Mouse (Mus musculus) myocyte (in vitro differentiated cells): ENCODE results near the gene Plxna3. TPM values are rescaled to one million over a fixed set of nuclear protein-coding genes. Genes with fewer than 3 reads are reported as not detected.
A peak's percentile ranks its signal among the peaks of the same experiment; 100 is the strongest.
"Not testable (repeated sequence)": the region's sequence is repeated elsewhere in the genome, so short reads cannot be mapped to it uniquely, and the experiment has no call there.

ENCODE experiments used
- H3K27me3 ChIP-seq: one replicate; pipeline ENCODE4 v1.6.1; 2011; ENCODE audit not compliant: control insufficient read depth, insufficient read depth, insufficient read length
- H3K36me3 ChIP-seq: one replicate; pipeline ENCODE4 v1.6.1; 2011; ENCODE audit not compliant: control insufficient read depth, insufficient read depth
- H3K4me2 ChIP-seq: one replicate; pipeline ENCODE4 v1.6.1; 2011; ENCODE audit warnings: low read depth, control low read depth
- H3K4me3 ChIP-seq: one replicate; pipeline ENCODE4 v1.5.1; 2011; ENCODE audit warnings: mild to moderate bottlenecking, control low read depth, moderate library complexity
- H3K79me2 ChIP-seq: one replicate; pipeline ENCODE4 v1.6.1; 2011; ENCODE audit not compliant: control insufficient read depth, insufficient read depth
- H3ac ChIP-seq: one replicate; pipeline ENCODE4 v1.6.1; 2011; ENCODE audit not compliant: control insufficient read depth, insufficient read length
- CEBPB ChIP-seq: IDR thresholded peaks from 2 replicates; pipeline ENCODE4 v1.6.1; 2011; ENCODE audit warnings: mild to moderate bottlenecking, moderate library complexity; ENCODE audit not compliant: poor library complexity, insufficient read depth, severe bottlenecking
- E2F4 ChIP-seq: IDR thresholded peaks from one replicate; pipeline ENCODE4 v1.6.1; 2011; ENCODE audit warnings: mild to moderate bottlenecking, control low read depth, moderate library complexity; ENCODE audit not compliant: insufficient read depth
- MAX ChIP-seq: IDR thresholded peaks from one replicate; pipeline ENCODE4 v1.6.1; 2011; ENCODE audit warnings: low read depth, mild to moderate bottlenecking, control low read depth
- MYOD1 ChIP-seq, 3 experiments: IDR thresholded peaks; one replicate each; pipeline ENCODE4 v1.6.1; 2011; ENCODE audit warnings: control low read depth in 2 of 3, low read depth in 2 of 3, mild to moderate bottlenecking in 2 of 3, moderate library complexity in 1 of 3; ENCODE audit not compliant: insufficient read length in 2 of 3, control insufficient read depth in 1 of 3
- MYOG ChIP-seq, 3 experiments: IDR thresholded peaks; one replicate each; pipeline ENCODE4 v1.6.1; 2011; ENCODE audit warnings: control low read depth in 2 of 3, low read depth in 2 of 3, mild to moderate bottlenecking in 2 of 3; ENCODE audit not compliant: insufficient read length in 2 of 3, control insufficient read depth in 1 of 3, insufficient read depth in 1 of 3
- POLR2A ChIP-seq: IDR thresholded peaks from one replicate; pipeline ENCODE4 v1.6.1; 2011; ENCODE audit warnings: low read depth, mild to moderate bottlenecking, control low read depth, moderate library complexity; ENCODE audit not compliant: insufficient read length
- POLR2AphosphoS2 ChIP-seq: IDR thresholded peaks from one replicate; pipeline ENCODE4 v1.6.1; 2011; ENCODE audit warnings: low read depth, control low read depth; ENCODE audit not compliant: insufficient read length
- REST ChIP-seq: IDR thresholded peaks from one replicate; pipeline ENCODE4 v1.6.1; 2011; ENCODE audit warnings: mild to moderate bottlenecking, control low read depth, moderate library complexity; ENCODE audit not compliant: insufficient read depth, insufficient read length
- SRF ChIP-seq: IDR thresholded peaks from one replicate; pipeline ENCODE4 v1.6.1; 2011; ENCODE audit warnings: low read depth; ENCODE audit not compliant: control insufficient read depth, insufficient read length
- TCF12 ChIP-seq: IDR thresholded peaks from one replicate; pipeline ENCODE4 v1.6.1; 2011; ENCODE audit warnings: mild to moderate bottlenecking, control low read depth; ENCODE audit not compliant: poor library complexity, insufficient read depth, severe bottlenecking
- TCF3 ChIP-seq: IDR thresholded peaks from one replicate; pipeline ENCODE4 v1.6.1; 2011; ENCODE audit warnings: low read depth, control low read depth; ENCODE audit not compliant: insufficient read length
- USF1 ChIP-seq: IDR thresholded peaks from one replicate; pipeline ENCODE4 v1.6.1; 2011; ENCODE audit warnings: low read depth, mild to moderate bottlenecking, control low read depth, moderate library complexity
- polyA plus RNA-seq: library from polyadenylated mRNA; unstranded; fragments of >200 nt; fragmentation: generic; extraction: Trizol; gene quantifications from one replicate; pipeline ENCODE4 v1.2.1, GENCODE M21; 2012; ENCODE audit warnings: missing spikeins

Gene Plxna3
- polyA plus RNA-seq, 1 experiment = 12.8 TPM

GRCm38 (mm10) chrX:74353467-74353770 lies 24.6 kb downstream of the Plxna3 start, which contains the start of gene Lage3:
Gene Lage3, minus strand, starts transcription at chrX:74353618.
- H3K79me2 ChIP-seq = peaks cover 5% of the 10 kb centered on the region
- peak within 1 kb of the TSS; percentile 60 for H3K4me2 ChIP-seq
- no peak for TF ChIP-seq MYOD1 (IDR thresholded peaks at IDR 0.05; ENCODE audit: control insufficient read depth in 1 of 3, insufficient read length in 2 of 3, low read depth in 2 of 3)
- TF ChIP-seq MYOG (IDR thresholded peaks at IDR 0.05; ENCODE audit: control insufficient read depth in 1 of 3, insufficient read depth in 1 of 3, insufficient read length in 2 of 3, low read depth in 2 of 3) = no peak
- TF ChIP-seq E2F4 = no peak
- TF ChIP-seq TCF3 = no peak
- TF ChIP-seq TCF12 = no peak
- TF ChIP-seq REST = no peak
- TF ChIP-seq CEBPB = no peak
- TF ChIP-seq POLR2AphosphoS2 = peak; percentile 80
- no peak for TF ChIP-seq SRF
- peak; percentile 78 for TF ChIP-seq POLR2A
- H3ac ChIP-seq = no peak within 1 kb of the TSS
- no peaks in the 10 kb centered on the region for H3K36me3 ChIP-seq
- H3K27me3 ChIP-seq = no peaks in the 10 kb centered on the region
- peak within 1 kb of the TSS; percentile 43 for H3K4me3 ChIP-seq

- H3K27me3 ChIP-seq, H3K36me3 ChIP-seq, H3K79me2 ChIP-seq, H3K4me2 ChIP-seq, H3ac ChIP-seq, H3K4me3 ChIP-seq: not testable (repeated sequence)
These were observed 28.2 kb downstream of the Plxna3 start for GRCm38 (mm10) chrX:74357069-74357468.

DNA sequence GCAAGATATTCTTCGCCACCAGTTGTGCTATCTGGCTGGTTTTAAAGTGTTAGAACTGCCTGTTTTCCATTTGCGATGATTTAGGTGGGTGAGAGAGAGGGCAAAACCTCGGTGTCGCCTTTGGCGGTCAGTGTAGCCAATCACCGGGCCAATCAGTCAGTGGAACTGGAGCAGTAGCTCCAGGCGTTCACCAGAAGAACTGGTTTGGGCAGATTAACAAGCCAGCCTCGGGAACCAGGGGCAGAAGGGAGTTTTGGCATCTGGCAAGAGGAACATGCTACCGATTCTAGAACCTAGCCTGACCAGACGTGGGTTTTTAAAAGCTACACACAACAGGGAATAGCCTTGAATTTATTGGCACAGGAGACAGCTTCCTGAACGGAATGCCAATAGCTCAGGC lies 30.3 kb downstream of the Plxna3 start:
- Histone ChIP-seq H3K4me2 (no peak overlapping the region), H3ac (no peak overlapping the region), H3K4me3 (no peak overlapping the region), H3K27me3 (no peaks in the 10 kb centered on the region), H3K36me3 (no peaks in the 10 kb centered on the region), H3K79me2 (no peaks in the 10 kb centered on the region)
- TF ChIP-seq CEBPB (no peak), POLR2AphosphoS2 (no peak), POLR2A (no peak), USF1 (no peak), TCF12 (no peak)

GRCm38 (mm10) chrX:74367512-74367911 lies 38.6 kb downstream of the Plxna3 start:
- peak overlapping the region; percentile 73 for H3K4me2 ChIP-seq
- peak overlapping the region; percentile 60 for H3K4me3 ChIP-seq
- H3ac ChIP-seq = peak overlapping the region; percentile 33
- no peaks in the 10 kb centered on the region for H3K27me3 ChIP-seq
- H3K36me3 ChIP-seq = no peaks in the 10 kb centered on the region
- TF ChIP-seq CEBPB (no peak), POLR2AphosphoS2 (no peak), MAX (no peak), USF1 (no peak), POLR2A (no peak), SRF (no peak), TCF12 (no peak), MYOG (IDR thresholded peaks at IDR 0.05; ENCODE audit: control insufficient read depth in 1 of 3, insufficient read depth in 1 of 3, insufficient read length in 2 of 3, low read depth in 2 of 3) (no peak), TCF3 (no peak), MYOD1 (IDR thresholded peaks at IDR 0.05; ENCODE audit: control insufficient read depth in 1 of 3, insufficient read length in 2 of 3, low read depth in 2 of 3) (no peak), REST (no peak)
- peaks cover 7% of the 10 kb centered on the region for H3K79me2 ChIP-seq

DNA sequence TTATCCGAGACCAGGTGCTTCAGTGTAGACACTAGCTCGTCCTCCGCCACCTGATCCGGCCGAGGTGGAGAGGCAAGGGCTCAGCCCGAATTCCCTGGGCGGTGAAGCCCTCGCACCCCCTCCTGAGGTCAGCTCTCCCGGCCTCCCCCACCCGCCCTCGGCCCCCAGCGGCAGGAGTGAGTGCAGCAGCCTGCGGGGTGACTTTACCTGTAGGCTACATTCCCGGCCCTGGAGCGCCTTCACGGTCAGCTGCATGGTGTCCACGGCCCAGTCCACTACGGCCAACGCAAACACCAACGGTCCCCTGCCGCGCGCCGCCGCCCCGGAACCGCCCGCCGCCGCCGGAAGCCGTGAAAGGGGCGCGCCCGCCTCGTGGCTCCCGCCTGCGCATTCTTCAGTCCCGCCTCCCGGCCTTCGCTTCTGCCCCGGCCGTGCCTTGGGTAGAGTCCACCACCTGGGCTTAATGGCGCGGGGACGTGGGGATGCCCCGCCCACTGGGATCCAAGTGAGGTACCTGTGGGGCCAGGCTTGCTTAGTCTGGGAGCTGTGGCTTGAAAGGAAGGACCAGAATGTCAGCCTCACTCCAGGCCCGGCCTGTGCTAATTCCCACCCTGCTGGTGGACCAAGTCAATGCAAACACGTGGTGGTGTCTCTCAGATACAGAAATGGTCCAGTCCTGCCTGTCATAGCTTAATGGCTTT lies 39.5 kb downstream of the Plxna3 start:
- H3K4me2 ChIP-seq = peak overlapping the region; percentile 73
- peak overlapping the region; percentile 60 for H3K4me3 ChIP-seq
- no peaks in the 10 kb centered on the region for H3K36me3 ChIP-seq
- H3K27me3 ChIP-seq = no peaks in the 10 kb centered on the region
- peak overlapping the region; percentile 33 for H3ac ChIP-seq
- peaks cover 7% of the 10 kb centered on the region for H3K79me2 ChIP-seq
- TF ChIP-seq POLR2A (peak; percentile 72), MYOD1 (IDR thresholded peaks at IDR 0.05; ENCODE audit: control insufficient read depth in 1 of 3, insufficient read length in 2 of 3, low read depth in 2 of 3) (no peak), POLR2AphosphoS2 (peak; percentile 67), TCF3 (no peak)
